Mouse (Mus musculus) liver, adult 2 months (tissue): Measurements from ENCODE around the gene Ldlr.

Experiments
- CTCF ChIP-seq: fragments of 200-500 bp; IDR thresholded peaks from 2 replicates; pipeline ENCODE4 v1.5.1; 2011; ENCODE audit warnings: low read depth, low read length, control low read depth
- POLR2A ChIP-seq: fragments of 200-500 bp; IDR thresholded peaks from 2 replicates; pipeline ENCODE4 v1.6.1; 2011; ENCODE audit warnings: low read length, control low read depth; ENCODE audit not compliant: insufficient read depth; ENCODE audit errors: extremely low read depth

DNA sequence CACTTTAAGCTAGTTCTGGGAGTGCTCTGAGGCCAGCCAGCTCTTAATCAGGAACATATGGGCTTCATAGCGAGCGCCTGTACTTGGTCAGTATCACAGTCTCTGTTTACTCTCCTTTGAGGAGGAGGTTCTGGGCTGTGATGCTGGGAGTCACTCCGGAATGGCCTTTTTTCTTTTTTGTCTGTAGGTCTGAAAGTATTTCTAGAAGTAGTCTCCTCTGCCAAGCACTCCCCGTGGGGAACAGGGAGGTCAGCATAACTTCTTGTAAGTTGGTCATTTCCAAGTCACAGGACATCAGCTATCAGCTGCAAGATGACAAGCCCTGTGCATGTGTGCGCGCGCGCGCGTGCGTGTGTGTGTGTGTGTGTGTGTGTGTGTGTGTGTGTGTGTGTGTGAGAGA is 44.6 kb downstream of the Ldlr start:
- TF ChIP-seq CTCF (no peak), POLR2A (no peak)
